Mouse (Mus musculus) kidney, postnatal 14 days (tissue): ENCODE data around the gene Glod5.
"Not testable (repeated sequence)": the region's sequence is repeated elsewhere in the genome, so short reads cannot be mapped to it uniquely, and the experiment has no call there.

Source experiments
- DNase-seq: peaks from one replicate; pipeline ENCODE4 v3.0.0; 2022; ENCODE audit warnings: mixed read lengths

Gene Glod5

DNA sequence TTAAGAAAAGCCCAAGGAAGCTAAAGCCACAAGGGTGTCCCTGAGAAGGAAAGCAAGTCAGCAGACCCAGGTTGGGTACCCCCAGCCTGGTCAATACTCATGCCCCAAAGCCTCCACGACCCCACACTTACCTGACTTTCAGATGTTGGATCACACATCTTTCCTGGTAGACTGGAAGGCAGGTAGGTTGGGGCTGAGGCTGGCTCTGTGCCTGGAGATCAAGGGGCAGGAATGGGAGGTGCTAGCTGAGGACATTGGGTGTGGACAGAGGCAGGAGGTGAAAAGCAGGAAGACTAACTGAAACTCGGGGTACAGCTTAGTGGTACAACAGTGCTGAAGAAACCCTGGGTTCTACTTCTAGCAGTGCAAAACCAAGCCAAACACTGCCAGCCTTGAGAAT lies at the start of gene Glod5:
TSS of gene Glod5 (minus strand) at position 207 of the 400 bp plus-strand sequence.
- DNase-seq: peak; percentile 62

DNA sequence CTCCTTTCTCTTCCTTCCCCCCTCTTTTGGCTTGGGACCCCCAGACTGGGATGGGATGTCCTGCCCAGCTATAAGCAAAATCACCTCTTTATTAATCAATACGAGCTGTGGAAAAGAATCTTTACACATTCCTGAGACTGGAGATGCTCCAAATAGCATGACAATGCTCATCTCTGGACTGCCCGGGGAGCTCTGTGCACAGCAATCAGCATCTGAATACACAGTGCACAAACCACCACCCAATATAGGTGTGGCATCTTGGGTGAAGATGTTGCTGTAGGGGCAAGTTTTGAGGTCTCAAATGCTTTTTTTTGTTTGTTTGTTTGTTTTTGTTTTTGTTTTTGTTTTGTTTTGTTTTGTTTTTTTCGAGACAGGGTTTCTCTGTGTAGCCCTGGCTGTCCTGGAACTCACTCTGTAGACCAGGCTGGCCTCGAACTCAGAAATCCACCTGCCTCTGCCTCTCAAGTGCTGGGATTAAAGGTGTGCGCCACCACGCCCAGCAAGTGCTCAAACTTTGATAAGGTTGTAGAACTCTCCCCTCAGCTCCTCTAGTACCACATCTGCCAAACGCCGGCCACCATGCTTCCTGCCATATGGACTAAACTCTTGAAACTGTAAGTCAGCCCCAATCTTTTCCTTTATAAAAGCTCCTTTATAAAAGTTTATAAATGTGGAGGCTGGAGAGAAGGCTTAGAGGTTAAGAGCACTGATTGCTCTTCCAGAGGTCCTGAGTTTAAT lies 32.9 kb upstream of the Glod5 start:
- DNase-seq: not testable (repeated sequence)

DNA sequence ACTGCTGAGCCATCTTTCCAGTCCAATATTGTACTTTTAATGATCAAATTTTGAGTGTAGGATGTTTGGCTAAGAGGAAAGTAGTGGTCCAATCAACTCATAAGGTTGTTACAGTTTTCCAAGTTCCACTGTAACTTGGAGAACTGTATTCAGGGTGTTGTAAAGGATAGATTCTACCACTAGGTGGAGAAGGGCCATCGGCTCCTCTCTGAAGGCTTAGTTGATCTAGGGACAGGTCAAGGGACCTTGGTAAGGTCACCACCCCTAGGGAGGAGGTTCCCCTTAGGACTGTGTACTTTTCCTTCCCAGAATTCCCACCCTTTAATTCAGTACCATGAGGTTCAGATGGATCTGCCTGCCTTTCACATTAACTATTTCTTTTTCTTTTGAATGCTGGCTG lies 14.7 kb upstream of the Glod5 start:
- no peak for DNase-seq

DNA sequence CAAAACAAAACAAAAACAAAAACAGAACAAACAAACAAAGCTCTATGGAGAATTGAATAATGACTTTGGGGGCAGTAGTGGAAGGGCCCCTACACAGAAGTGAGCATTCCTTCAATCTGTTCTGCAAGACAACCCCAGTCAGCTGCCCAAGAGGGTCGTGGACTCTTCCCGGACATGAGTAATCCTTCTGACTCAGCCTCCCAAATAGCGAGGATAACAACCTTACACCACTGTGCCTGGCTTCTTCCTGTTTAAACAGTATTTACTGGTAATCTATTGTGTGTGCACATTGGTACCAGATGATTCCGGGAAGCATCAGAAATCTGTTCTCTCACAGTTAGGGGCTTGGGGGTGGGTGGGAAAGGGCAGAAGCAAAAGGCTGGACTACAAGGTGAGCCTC lies 8.5 kb upstream of the Glod5 start:
- no peak for DNase-seq

DNA sequence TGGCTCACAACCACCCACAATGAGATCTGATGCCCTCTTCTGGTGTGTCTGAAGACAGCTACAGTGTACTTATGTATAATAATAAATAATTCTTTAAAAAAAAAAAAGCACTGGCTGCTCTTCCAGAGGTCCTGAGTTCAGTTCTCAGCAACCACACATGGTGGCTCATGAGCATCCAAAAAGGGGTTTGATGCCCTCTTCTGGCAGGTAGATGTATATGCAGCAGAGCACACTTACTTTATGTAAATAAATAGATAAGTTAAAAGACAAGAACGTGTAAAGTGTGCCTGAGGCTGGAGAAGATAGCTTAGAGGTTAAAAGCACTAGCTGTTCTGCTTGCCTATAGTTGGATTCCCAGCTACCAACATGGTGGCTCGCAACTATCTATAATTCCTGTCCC lies 6.5 kb upstream of the Glod5 start:
- no peak for DNase-seq

- no peak for DNase-seq
These were observed 2.0 kb upstream of the Glod5 start for GRCm38 (mm10) chrX:8020111-8020778.

DNA sequence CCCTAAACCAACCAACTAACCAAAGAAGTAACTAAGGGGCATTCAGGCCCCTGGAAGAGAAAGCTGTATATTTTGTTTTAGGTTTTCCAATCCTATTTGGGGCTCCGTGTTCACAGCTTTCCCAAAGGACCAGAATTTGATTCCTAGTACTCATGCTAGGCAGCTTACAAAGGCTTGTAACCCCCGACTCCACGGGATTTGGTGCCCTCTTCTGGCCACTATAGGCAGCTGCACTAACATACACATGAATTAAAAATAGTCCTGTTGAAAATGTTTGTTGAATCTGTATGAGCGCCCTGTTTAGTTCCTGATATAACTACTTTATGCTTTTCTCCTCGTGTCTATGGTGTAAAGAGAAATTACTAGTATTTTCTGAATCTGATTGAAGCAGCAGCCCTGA lies 1.1 kb downstream of the Glod5 start:
- peak; percentile 38 for DNase-seq

DNA sequence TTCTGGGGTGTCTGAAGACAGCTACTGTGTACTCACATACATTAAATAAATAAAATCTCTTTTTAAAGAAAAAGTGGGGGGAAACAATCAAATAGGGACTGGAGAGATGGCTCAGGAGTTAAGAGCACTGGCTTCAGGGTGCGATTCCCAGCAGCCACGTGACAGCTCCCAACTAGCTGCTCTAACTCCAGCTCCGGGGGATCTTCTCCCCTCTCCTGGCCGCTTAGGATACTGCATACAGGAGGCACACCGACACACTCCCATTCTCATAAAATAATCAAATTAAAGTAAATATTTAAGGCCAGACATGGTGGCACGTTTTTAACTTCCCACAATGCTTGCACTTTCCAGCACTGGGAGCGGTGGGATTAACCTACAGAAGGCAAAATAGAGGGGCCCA lies 2.6 kb downstream of the Glod5 start:
- DNase-seq: not testable (repeated sequence)

DNA sequence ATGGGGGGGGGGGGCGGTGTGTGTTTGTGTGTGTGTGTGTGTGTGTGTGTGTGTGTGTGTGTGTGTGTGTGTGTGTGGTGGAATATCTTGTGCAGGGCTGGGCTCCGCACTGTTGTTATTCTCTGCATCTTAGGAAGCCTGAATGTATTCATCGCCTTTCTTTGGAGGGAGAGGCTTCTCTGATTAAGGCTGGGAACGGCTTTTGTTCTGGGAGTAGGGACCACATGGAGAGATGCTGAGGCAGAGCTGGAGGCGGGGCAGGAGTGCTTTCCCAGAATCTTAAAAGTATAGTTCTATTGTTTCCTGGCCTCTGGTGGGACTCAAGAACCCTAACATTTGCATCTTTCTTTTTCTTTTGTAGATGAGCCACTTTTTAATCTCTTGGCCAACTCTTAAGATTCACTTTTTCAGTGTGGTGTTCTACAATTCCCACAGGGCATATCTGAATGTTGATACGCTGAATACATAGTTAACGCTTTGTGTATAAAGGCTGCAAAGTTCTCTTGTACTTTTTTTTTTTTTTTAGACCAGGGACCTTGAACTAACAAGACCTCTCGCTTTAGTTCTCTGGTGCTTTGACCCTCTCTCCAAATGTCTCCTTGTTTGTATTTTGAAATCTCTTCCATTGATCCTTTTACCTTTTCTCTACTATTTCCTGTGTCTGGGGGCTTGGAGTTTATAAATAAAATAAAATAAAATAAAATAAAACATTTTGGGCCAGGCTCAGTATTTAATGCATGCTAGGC lies 4.5 kb downstream of the Glod5 start:
- no peak for DNase-seq

DNA sequence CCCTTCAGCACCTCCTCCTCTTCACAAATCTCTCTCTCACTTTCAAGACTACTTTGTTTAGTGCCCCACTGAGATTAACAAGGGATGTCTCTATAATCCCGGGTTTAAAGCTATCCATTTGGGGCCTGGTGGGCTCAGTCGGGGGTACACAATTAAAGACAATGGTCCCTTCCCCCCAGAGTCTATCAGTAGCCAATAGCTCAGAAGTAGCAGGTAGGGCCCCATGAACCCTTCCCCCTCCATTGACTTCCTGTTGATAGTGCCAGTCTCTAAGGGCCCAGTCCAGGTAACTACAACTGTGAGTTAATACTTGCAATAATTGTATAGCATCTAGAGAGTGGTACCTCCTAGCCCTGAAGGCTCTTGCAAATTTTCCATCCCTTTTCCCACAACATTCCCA lies 5.1 kb downstream of the Glod5 start:
- no peak for DNase-seq

DNA sequence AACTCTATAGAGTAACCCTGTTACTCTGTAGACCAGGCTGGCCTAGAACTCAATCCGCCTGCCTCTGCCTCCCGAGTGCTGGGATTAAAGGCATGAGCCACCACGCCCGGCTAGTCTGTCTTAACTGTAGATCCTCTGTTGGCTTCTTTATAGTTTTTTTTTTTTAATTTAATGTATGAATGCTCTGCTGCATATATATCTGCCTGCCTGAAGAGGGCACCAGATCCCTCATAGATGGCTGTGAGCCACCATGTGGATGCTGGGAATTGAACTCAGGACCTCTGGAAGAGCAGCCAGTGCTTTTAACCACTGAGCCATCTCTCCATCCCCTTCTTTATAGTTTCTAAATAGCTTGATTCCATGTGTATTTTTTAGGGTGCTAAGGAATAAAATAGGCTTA lies 8.9 kb downstream of the Glod5 start:
- not testable (repeated sequence) for DNase-seq

GRCm38 (mm10) chrX:8008543-8008942 lies 9.7 kb downstream of the Glod5 start:
- DNase-seq: no peak

- DNase-seq: no peak
These were observed 15.3 kb downstream of the Glod5 start for GRCm38 (mm10) chrX:8002971-8003370.

- no peak for DNase-seq
These were observed 16.3 kb downstream of the Glod5 start for GRCm38 (mm10) chrX:8002001-8002400.

- no peak for DNase-seq
These were observed 17.6 kb downstream of the Glod5 start for GRCm38 (mm10) chrX:8000546-8001192.

- peak; percentile 4 for DNase-seq
These were observed 25.1 kb downstream of the Glod5 start for GRCm38 (mm10) chrX:7993068-7993735.

DNA sequence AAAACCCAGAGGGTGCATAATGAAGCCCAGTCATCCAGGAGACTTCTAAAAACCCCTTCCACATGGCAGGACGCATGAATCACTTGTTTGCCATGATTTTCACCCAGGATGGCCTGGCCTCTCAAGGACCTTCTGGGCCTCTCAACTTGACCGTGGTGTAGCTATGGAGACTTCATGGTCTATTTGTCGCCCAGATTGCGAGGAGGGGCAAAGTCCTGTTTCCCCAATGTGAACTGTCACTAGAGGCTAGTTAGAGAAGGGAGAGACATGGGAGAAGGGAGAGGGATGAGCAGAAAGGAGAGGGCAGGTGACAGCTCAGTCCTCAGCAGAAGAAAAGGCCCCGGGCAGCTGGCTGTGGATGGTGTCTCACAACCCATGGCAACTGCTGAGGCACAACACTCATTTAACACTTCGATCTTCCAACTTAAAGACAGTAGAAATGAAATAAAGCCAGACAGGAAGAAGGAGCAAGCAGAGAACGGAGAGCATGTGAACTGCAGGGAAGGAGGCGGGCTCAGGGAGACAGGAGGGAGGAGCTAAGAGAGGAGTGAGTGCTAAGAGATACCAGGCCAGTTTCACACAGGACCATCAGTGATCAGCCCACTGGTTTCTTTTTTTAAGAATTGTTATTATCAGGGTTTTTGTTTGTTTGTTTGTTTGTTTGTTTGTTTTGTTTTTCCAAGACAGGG lies 25.8 kb downstream of the Glod5 start:
- peak; percentile 13 for DNase-seq

DNA sequence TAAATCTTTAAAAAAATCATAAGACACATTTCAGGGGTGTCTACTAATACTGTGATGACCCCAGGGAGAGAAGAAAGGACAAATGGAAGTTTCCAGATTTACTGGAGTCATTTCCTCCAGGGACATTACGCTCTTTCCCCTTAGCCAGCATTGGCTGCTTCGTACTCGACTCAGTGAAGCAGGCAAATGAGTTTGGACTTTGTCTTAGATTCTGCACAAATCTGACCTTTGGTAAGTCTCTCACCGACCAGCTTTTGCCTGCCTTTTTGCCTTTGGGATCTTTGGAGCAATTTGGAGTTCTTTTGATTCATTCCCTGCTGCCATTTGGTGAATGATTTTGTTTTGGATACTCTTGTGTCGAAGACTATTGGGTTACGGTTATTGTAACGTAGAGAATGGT lies 36.9 kb downstream of the Glod5 start:
- DNase-seq: peak; percentile 42

DNA sequence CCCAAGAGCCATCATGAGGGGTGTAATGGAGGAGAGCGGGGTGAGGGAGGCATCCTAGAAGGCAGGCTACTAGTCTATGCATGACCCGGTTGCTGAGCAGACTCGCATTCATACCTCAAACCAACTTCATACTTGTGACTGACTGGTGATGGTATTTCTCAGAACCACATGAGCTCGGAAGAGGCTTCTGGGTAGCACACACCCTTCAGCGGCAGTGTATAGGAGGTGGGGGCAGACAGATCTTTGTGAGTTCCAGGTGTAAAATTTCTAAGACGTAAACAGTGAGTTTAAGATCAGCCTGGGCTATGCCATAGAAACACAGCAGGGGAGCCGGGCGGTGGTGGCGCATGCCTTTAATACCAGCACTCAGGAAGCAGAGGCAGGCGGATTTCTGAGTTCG lies 40.4 kb downstream of the Glod5 start, which contains the start of gene Gata1:
TSS of gene Gata1 (minus strand) at position 180 of the 400 bp plus-strand sequence.
- no peak for DNase-seq

GRCm38 (mm10) chrX:7971292-7971691 lies 47.0 kb downstream of the Glod5 start:
- no peak for DNase-seq

DNA sequence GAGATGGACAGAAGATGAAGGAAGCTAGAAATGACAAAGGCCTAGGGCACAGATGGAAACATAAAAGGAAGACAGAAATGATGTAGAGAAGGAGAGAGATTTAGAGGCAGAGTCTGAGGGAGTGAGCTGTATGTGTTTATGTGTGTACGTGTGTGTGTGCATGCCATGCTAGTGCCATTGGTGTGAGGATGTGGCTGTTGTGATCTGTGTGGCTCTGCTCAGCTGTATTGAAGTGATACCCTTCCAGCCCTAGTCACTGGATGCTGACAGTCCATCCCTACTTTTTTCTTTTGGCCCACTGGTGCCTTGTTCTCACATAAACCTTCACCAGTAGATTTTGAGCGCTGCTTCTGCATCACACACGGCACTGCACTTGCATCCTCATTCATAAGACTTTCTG lies 49.4 kb downstream of the Glod5 start:
- no peak for DNase-seq

DNA sequence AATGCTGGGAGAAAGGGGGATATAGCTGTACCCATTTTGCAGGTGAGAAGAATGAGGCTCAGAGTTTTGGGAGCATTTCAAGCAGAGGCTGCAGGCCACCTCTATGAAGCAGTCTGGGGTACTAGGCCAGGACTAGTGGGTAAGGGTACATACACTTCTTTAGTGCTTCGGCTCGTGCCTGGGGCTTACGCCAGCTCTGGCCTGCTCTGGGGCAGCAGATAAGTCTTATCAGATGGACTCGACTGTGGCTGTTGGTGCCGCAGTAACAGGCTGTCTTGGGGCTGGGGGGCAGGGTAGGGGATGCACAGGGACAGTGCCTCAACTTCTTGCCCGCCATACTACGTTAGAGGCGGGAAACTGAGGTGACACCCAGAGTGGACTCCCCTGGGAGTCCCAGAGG lies 50.1 kb downstream of the Glod5 start:
- no peak for DNase-seq
